Mouse (Mus musculus) testis, adult 2 months (tissue): Measurements from ENCODE around the gene Tmed10.

Source experiments
- CTCF ChIP-seq: fragments of 200-500 bp; IDR thresholded peaks from 2 replicates; pipeline ENCODE4 v1.5.1; 2012; ENCODE audit warnings: low read depth, mild to moderate bottlenecking, inconsistent platforms, low read length, moderate library complexity; ENCODE audit not compliant: control insufficient read depth, insufficient read depth, insufficient replicate concordance
- POLR2A ChIP-seq: fragments of 200-500 bp; IDR thresholded peaks from 2 replicates; pipeline ENCODE4 v1.6.1; 2012; ENCODE audit warnings: low read depth, mild to moderate bottlenecking, inconsistent platforms, low read length, moderate library complexity; ENCODE audit not compliant: control insufficient read depth

- no peak for TF ChIP-seq CTCF
- no peak for TF ChIP-seq POLR2A
Observed at GRCm38 (mm10) chr12:85341131-85341530, 33.5 kb downstream of the Tmed10 start.
